Mouse (Mus musculus): ENCODE data around the gene Taok2.

DNA sequence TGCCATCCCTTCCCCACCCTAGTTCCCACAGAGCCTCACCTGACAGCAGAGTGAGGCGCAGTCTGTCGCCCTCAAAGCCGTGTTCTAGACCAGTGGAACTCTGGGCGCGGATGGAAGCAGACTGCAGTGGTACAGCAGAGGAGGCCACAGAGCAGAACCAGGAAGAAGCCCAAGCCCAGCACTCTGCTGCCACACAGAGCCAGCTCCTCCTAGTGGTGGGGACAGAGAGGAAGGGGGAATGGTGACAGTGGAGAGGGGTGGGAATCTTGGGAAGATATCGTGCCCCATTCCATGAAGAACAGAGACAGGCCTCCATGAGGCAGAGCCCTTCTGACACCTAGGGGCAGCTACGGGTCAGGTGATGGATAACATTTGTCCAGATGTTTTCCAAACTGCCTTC lies 4.3 kb upstream of the Taok2 start:
- TF ChIP-seq CTCF (IDR thresholded peaks at IDR 0.05; ENCODE audit: insufficient read depth, low read depth, low read length), result 0 out of 2 replicates have a peak, but pooled peaks have one; percentile 21
- TF ChIP-seq POLR2A (IDR thresholded peaks at IDR 0.05; ENCODE audit: insufficient read depth, low read depth, low read length), result no peak

Measured in olfactory bulb, adult 2 months (tissue).